Mouse (Mus musculus): ENCODE data around the gene Trim47.
"Not testable (repeated sequence)": the region's sequence is repeated elsewhere in the genome, so short reads cannot be mapped to it uniquely, and the experiment has no call there.

Gene Trim47

GRCm38 (mm10) chr11:116107777-116108285 lies 19.2 kb downstream of the Trim47 start:
- DNase-seq (ENCODE audit: low spot score) = no peak

GRCm38 (mm10) chr11:116106963-116107776 lies 19.8 kb downstream of the Trim47 start:
- no peak for DNase-seq (ENCODE audit: low spot score)

GRCm38 (mm10) chr11:116106154-116106962 lies 20.7 kb downstream of the Trim47 start:
- no peak for DNase-seq (ENCODE audit: low spot score)

- DNase-seq (ENCODE audit: low spot score) = no peak
Observed at GRCm38 (mm10) chr11:116105065-116105464, 21.9 kb downstream of the Trim47 start.

GRCm38 (mm10) chr11:116104006-116104646 lies 22.9 kb downstream of the Trim47 start:
- DNase-seq (ENCODE audit: low spot score) = no peak

- DNase-seq (ENCODE audit: low spot score) = no peak
Observed at GRCm38 (mm10) chr11:116103572-116103971, 23.4 kb downstream of the Trim47 start.

GRCm38 (mm10) chr11:116102472-116102871 lies 24.5 kb downstream of the Trim47 start:
- DNase-seq (ENCODE audit: low spot score) = no peak

GRCm38 (mm10) chr11:116101931-116102381 lies 25.1 kb downstream of the Trim47 start:
- DNase-seq (ENCODE audit: low spot score) = no peak

GRCm38 (mm10) chr11:116100839-116101238 lies 26.2 kb downstream of the Trim47 start:
- no peak for DNase-seq (ENCODE audit: low spot score)

- DNase-seq (ENCODE audit: low spot score) = no peak
Observed at GRCm38 (mm10) chr11:116100385-116100784, 26.6 kb downstream of the Trim47 start.

- no peak for DNase-seq (ENCODE audit: low spot score)
Observed at GRCm38 (mm10) chr11:116099462-116099861, 27.5 kb downstream of the Trim47 start.

GRCm38 (mm10) chr11:116098711-116099460 lies 28.1 kb downstream of the Trim47 start:
- no peak for DNase-seq (ENCODE audit: low spot score)

- DNase-seq (ENCODE audit: low spot score) = no peak
Observed at GRCm38 (mm10) chr11:116096213-116097108, 30.5 kb downstream of the Trim47 start.

GRCm38 (mm10) chr11:116095573-116095972 lies 31.4 kb downstream of the Trim47 start:
- no peak for DNase-seq (ENCODE audit: low spot score)

GRCm38 (mm10) chr11:116093771-116094565 lies 33.0 kb downstream of the Trim47 start:
- no peak for DNase-seq (ENCODE audit: low spot score)

- not testable (repeated sequence) for DNase-seq (ENCODE audit: low spot score)
Observed at GRCm38 (mm10) chr11:116092959-116093358, 34.1 kb downstream of the Trim47 start.

GRCm38 (mm10) chr11:116091591-116091990 lies 35.4 kb downstream of the Trim47 start:
- DNase-seq (ENCODE audit: low spot score) = no peak

GRCm38 (mm10) chr11:116089545-116089944 lies 37.5 kb downstream of the Trim47 start:
- DNase-seq (ENCODE audit: low spot score) = no peak

- DNase-seq (ENCODE audit: low spot score) = no peak
Observed at GRCm38 (mm10) chr11:116088741-116089394, 38.1 kb downstream of the Trim47 start.
